Mouse (Mus musculus): ENCODE data around the gene Gimap7. TPM values are rescaled to one million over a fixed set of nuclear protein-coding genes. Genes with fewer than 3 reads are reported as not detected.
"Not testable (repeated sequence)": the region's sequence is repeated elsewhere in the genome, so short reads cannot be mapped to it uniquely, and the experiment has no call there.

The Gimap7 gene
- total RNA-seq, 2 experiments from 2014 or later = not detected

GRCm38 (mm10) chr6:48681472-48682090 is 36.8 kb upstream of the Gimap7 start:
- no peak for DNase-seq (ENCODE audit: extremely low spot score in 1 of 2, low spot score in 2 of 2)
- Histone ChIP-seq H3K4me3 (no peak overlapping the region), H3K27ac (no peak overlapping the region)
- TF ChIP-seq CTCF (IDR thresholded peaks at IDR 0.05) = no peak
- intact Hi-C loops (cut with DNase I) = no loop called here

GRCm38 (mm10) chr6:48682271-48682670 is 36.1 kb upstream of the Gimap7 start:
- intact Hi-C loops (cut with DNase I) = no loop called here
- no peak overlapping the region for H3K27ac ChIP-seq
- no peak overlapping the region for H3K4me3 ChIP-seq
- no peak for TF ChIP-seq CTCF (IDR thresholded peaks at IDR 0.05)
- DNase-seq (ENCODE audit: extremely low spot score in 1 of 2, low spot score in 2 of 2) = no peak

- H3K4me3 ChIP-seq; intact Hi-C loops (cut with DNase I); DNase-seq (ENCODE audit: extremely low spot score in 1 of 2, low spot score in 2 of 2); H3K27ac ChIP-seq: not testable (repeated sequence)
Measured at GRCm38 (mm10) chr6:48683263-48683821, 35.1 kb upstream of the Gimap7 start.

GRCm38 (mm10) chr6:48684319-48684718 is 34.1 kb upstream of the Gimap7 start, which contains the start of gene Gimap4:
Gene Gimap4, plus strand, starts transcription at chr6:48684549.
- no peak within 1 kb of the TSS for H3K27ac ChIP-seq
- DNase-seq (ENCODE audit: extremely low spot score in 1 of 2, low spot score in 2 of 2) = no peak
- intact Hi-C loops (cut with DNase I) = no loop called here
- TF ChIP-seq CTCF (IDR thresholded peaks at IDR 0.05) = no peak
- no peak within 1 kb of the TSS for H3K4me3 ChIP-seq

- no peak for DNase-seq (ENCODE audit: extremely low spot score in 1 of 2, low spot score in 2 of 2)
- TF ChIP-seq CTCF (IDR thresholded peaks at IDR 0.05) = no peak
- intact Hi-C loops (cut with DNase I) = no loop called here
- Histone ChIP-seq H3K27ac (no peak overlapping the region), H3K4me3 (no peak overlapping the region)
Measured at GRCm38 (mm10) chr6:48684806-48685205, 33.6 kb upstream of the Gimap7 start.

GRCm38 (mm10) chr6:48685251-48685650 is 33.2 kb upstream of the Gimap7 start:
- DNase-seq (ENCODE audit: extremely low spot score in 1 of 2, low spot score in 2 of 2) = no peak
- no peak for TF ChIP-seq CTCF (IDR thresholded peaks at IDR 0.05)
- no peak overlapping the region for H3K27ac ChIP-seq
- no peak overlapping the region for H3K4me3 ChIP-seq
- intact Hi-C loops (cut with DNase I) = no loop called here

GRCm38 (mm10) chr6:48685694-48686665 is 32.4 kb upstream of the Gimap7 start:
- TF ChIP-seq CTCF (IDR thresholded peaks at IDR 0.05) = no peak
- DNase-seq (ENCODE audit: extremely low spot score in 1 of 2, low spot score in 2 of 2) = no peak
- H3K4me3 ChIP-seq = no peak overlapping the region
- intact Hi-C loops (cut with DNase I) = no loop called here
- no peak overlapping the region for H3K27ac ChIP-seq

- intact Hi-C loops (cut with DNase I) = no loop called here
- no peak overlapping the region for H3K4me3 ChIP-seq
- TF ChIP-seq CTCF (IDR thresholded peaks at IDR 0.05) = no peak
Measured at GRCm38 (mm10) chr6:48687077-48687476, 31.3 kb upstream of the Gimap7 start.

GRCm38 (mm10) chr6:48689320-48689719 is 29.1 kb upstream of the Gimap7 start:
- intact Hi-C loops (cut with DNase I) = no loop called here
- Histone ChIP-seq H3K27ac (no peak overlapping the region), H3K4me3 (no peak overlapping the region)
- no peak for DNase-seq (ENCODE audit: extremely low spot score in 1 of 2, low spot score in 2 of 2)
- TF ChIP-seq CTCF (IDR thresholded peaks at IDR 0.05) = no peak

More at GRCm38 (mm10) chr6:48687077-48687476, 31.3 kb upstream of the Gimap7 start:
- H3K27ac ChIP-seq = no peak overlapping the region
- no peak for DNase-seq (ENCODE audit: extremely low spot score in 1 of 2, low spot score in 2 of 2)

GRCm38 (mm10) chr6:48692962-48693361 is 25.5 kb upstream of the Gimap7 start:
- H3K4me3 ChIP-seq = no peak overlapping the region
- TF ChIP-seq CTCF (IDR thresholded peaks at IDR 0.05) = no peak
- H3K27ac ChIP-seq = no peak overlapping the region
- intact Hi-C loops (cut with DNase I) = no loop called here
- no peak for DNase-seq (ENCODE audit: extremely low spot score in 1 of 2, low spot score in 2 of 2)

- TF ChIP-seq CTCF (IDR thresholded peaks at IDR 0.05) = no peak
- Histone ChIP-seq H3K4me3 (no peak overlapping the region), H3K27ac (no peak overlapping the region)
- intact Hi-C loops (cut with DNase I) = no loop called here
- DNase-seq (ENCODE audit: extremely low spot score in 1 of 2, low spot score in 2 of 2) = no peak
Measured at GRCm38 (mm10) chr6:48696830-48697554, 21.4 kb upstream of the Gimap7 start.

All from left cerebral cortex, adult 2 months (tissue).